Mouse (Mus musculus) R1 (cell line): ENCODE measurements around the gene D3Ertd254e.
"Not testable (repeated sequence)": the region's sequence is repeated elsewhere in the genome, so short reads cannot be mapped to it uniquely, and the experiment has no call there.

Experiments
- DNase-seq: peaks from one replicate; pipeline ENCODE4 v3.0.0-alpha.2; 2018; ENCODE audit warnings: low read depth, low spot score

The D3Ertd254e gene

GRCm38 (mm10) chr3:36150934-36151686, at the start of gene D3Ertd254e:
Gene D3Ertd254e (plus strand): TSS chr3:36151017.
- peak; percentile 98 for DNase-seq

GRCm38 (mm10) chr3:36116076-36116475, 34.7 kb upstream of the D3Ertd254e start:
- DNase-seq: no peak

- no peak for DNase-seq
These were observed 30.9 kb upstream of the D3Ertd254e start for GRCm38 (mm10) chr3:36119684-36120548.

DNA sequence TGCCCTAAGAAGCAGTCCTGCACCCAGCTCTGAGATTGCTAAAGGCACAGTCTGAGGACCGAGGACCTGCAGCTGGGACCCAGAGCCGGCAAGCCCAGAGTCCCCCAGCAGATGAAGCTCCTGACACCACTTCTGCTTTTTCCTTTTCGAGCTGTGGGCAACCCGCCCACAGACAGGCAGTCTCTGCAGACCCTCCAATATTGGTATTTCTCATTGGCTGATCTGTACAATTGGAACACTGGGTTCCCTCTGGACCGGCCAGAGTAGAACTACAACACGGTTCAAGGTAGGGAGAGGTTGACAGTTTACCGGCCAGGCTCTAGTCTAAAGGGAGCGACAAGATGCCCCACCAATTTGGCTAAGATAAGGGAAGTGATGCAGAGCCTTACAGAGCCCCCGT, 24.6 kb upstream of the D3Ertd254e start:
- not testable (repeated sequence) for DNase-seq

DNA sequence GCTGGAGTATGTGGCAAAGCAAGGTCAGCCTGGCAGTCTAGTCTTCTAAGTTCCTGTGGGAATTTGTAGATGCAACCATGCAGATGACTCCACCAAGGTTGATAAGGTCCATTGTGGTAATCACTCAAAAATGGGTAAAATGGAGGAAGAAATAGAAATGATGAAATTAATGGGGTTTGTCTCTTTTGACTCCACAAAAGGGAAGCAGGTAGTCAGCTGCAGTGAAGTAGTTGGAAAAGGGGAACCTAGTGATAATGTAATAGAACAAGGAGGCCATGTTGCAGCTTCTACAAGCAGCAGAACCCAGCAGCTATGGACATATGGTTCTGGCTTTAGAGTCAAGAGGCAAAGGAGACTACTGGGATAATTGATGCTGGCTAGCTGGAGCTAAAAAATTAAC, 14.7 kb upstream of the D3Ertd254e start:
- DNase-seq: no peak

GRCm38 (mm10) chr3:36137560-36137959, 13.3 kb upstream of the D3Ertd254e start:
- peak; percentile 79 for DNase-seq

DNA sequence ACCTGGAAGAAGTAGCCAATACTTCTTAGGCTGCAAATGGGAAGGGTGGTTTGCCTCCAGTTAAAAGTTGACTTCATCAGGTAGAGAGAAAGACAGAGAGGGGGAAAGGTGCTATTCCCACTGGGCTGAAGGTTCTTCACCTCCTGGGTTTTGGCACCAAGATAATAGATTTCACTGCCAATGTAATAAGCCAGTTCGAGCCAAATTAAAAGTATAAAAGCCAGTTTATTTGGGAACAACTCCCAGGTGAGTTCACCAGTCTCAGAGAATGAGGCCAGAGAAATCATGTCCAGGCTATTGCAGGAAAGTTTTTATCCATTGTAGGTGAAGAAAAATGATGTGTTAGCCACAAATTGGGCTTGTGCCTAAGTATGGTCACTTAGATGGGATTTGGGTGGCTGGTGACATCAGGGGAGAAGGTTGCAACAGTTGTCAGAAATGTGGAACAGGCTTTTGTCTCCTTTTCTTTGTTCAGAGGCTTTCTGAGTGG, 12.6 kb upstream of the D3Ertd254e start:
- DNase-seq: no peak

GRCm38 (mm10) chr3:36138996-36139395, 11.8 kb upstream of the D3Ertd254e start:
- DNase-seq: no peak

DNA sequence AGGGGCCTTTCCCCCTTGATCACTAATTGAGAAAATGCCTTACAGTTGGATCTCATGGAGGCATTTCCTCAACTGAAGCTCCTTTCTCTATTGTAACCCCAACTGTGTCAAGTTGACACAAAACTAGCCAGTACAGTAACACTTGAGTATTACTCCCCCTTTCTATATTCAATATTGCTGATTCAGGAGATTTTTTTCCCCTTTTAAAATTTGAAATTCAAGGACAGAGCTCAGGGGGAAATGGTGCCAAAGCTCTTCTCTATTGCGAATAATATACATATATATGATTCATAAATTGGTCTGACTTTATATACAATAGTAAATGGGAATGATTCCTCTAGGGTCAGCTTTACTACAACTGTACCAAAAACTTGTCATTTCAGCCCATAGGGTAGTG, 282 bp upstream of the D3Ertd254e start:
- no peak for DNase-seq

GRCm38 (mm10) chr3:36155268-36155667, 4.5 kb downstream of the D3Ertd254e start:
- DNase-seq: peak; percentile 82

- no peak for DNase-seq
These were observed 19.9 kb downstream of the D3Ertd254e start for GRCm38 (mm10) chr3:36170670-36171210.

DNA sequence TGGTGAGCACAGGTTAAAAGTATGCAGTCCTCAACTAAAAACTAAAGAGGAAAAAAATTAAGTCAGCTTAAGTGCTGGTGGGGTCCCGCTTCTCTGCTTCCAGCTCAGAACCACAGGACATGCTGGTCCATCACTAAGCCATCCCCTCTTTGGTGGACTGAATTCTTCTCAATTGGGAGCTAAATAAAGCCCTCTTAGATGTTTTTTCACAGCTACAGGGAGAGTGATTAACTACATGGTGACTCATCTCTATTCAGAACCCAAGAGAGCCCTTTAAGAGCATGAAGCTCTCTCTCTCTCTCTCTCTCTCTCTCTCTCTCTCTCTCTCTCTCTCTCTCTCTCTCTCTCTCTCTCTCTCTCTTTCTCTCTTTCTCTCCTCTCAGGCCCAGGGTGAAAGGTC, 20.5 kb downstream of the D3Ertd254e start:
- no peak for DNase-seq

DNA sequence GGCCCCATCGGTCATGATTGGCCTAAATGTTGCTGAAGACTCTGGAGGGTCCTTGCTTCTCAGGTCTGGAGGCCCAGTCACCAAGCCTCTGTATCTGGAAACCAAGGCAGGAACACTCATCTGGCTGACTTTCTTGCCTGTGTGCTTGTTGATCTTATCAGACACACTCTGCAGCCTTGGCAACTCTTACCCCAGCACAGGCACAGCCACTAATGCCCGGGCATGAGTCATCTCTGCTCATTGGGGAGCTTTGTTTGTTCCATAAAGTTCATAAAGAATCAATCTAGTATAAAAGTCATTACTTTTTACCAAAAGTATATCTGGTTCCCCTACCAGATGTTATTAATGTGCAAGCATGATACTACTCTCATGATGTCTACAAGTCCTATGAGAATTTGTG, 22.9 kb downstream of the D3Ertd254e start:
- DNase-seq: no peak

DNA sequence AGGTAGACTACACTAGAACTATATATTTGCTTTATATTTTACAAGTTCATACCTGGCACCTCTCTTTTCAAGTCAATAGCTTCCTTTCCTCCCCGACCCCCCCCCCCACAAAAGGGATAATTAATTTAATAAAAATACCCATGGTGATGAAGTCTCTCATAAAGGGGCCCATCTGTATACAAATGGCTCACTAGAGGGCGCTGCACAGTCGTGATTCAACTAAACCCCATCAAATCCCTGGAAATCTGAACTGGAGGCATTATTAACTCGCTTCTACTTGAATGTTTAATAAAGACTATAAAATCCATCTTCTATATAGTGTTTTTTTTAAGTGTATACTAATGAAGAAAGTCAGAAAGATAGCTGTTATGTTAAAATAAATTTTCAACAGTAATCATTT, 30.7 kb downstream of the D3Ertd254e start:
- DNase-seq: peak; percentile 57

- DNase-seq: no peak
These were observed 35.7 kb downstream of the D3Ertd254e start for GRCm38 (mm10) chr3:36186510-36186909.

- no peak for DNase-seq
These were observed 38.4 kb downstream of the D3Ertd254e start for GRCm38 (mm10) chr3:36189243-36189642.

DNA sequence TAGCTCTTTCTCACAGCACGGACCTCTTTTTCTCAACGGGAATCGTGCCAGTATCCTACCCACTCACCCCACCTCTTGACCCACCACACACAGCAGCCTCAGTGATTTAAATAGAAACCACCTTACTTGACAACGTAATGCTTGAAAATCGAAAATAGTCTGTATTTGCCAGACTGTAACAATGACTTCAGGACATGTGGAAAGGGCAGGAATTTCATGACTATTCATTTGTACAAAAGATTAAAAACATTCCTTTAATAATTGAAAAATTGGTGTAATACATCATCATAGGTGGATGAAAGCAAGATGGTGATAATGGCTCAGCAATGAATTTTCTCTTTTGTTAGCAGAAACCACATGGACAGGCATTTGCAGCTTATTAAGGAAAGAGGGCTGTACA, 50.3 kb downstream of the D3Ertd254e start:
- DNase-seq: no peak

- DNase-seq: no peak
These were observed 52.1 kb downstream of the D3Ertd254e start for GRCm38 (mm10) chr3:36202932-36203331.

DNA sequence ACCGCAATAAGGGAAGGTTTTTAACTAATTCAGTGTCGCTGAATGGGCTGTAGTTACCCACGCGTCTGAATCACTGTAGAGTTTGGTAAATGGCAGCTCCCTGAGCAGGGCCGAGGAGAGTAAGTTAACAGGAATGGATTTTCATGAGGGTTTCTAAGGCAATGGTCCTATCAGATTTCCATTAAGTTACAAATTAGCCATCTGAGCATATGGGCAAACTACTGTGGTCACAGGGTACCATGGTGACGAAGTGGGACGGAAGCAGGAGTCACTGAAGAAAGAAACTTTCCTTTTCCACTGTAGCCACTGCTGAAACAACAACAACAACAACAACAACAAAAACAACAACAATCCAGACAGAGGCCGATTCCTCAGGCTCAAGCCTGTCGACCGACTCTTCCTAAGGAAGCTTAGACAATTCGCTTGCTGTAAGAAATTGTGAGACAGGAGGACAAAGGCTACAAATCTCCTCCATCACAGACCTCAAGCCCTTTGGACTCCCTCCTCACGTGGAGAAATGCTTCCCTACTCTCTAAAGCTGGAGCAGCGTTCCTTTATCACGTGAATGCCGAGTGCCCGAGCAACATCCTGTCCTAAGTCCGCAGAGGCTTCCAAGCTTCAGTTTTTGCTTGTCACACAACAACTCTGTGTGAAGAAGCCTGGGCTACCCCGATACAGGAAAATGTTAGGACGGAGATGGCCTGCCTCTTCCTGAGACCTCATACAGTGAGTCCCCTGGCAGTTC, 56.9 kb downstream of the D3Ertd254e start:
- peak; percentile 20 for DNase-seq

GRCm38 (mm10) chr3:36209776-36210555, 59.1 kb downstream of the D3Ertd254e start:
- peak; percentile 24 for DNase-seq

DNA sequence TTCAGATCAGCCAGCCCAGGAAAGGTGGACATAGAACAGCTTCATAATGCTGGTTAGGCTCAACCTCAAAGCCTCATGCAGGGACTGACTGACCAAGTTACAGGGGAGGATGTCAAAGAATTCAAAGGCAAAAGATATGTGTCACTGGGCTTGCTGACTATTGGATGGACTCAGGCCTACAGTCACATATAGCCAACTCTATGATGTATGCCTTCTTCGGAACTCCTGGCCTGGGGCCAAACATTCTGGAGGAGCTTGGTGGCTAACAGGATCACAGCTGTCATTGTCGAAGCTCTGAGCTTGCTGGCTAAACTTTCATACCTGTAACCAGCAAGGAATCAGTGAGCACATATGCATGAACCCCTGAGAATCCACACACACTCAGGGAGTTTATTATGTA, 60.1 kb downstream of the D3Ertd254e start:
- DNase-seq: no peak
